Mouse (Mus musculus): ENCODE measurements around the gene Gpr4.

Gene Gpr4

GRCm38 (mm10) chr7:19197985-19198384 is 14.4 kb upstream of the Gpr4 start:
- no peak for DNase-seq

GRCm38 (mm10) chr7:19201660-19202059 is 10.7 kb upstream of the Gpr4 start:
- DNase-seq: no peak

GRCm38 (mm10) chr7:19202065-19202850 is 10.1 kb upstream of the Gpr4 start:
- DNase-seq: no peak

GRCm38 (mm10) chr7:19208201-19208910 is 4.0 kb upstream of the Gpr4 start:
- DNase-seq: no peak

- DNase-seq: no peak
Observed at GRCm38 (mm10) chr7:19208944-19209472, 3.3 kb upstream of the Gpr4 start.

GRCm38 (mm10) chr7:19209494-19209893 is 2.8 kb upstream of the Gpr4 start:
- no peak for DNase-seq

GRCm38 (mm10) chr7:19210010-19210409 is 2.3 kb upstream of the Gpr4 start:
- DNase-seq: no peak

- DNase-seq: no peak
Observed at GRCm38 (mm10) chr7:19211041-19211675, 1.2 kb upstream of the Gpr4 start.

- no peak for DNase-seq
Observed at GRCm38 (mm10) chr7:19213385-19213784, 1.0 kb downstream of the Gpr4 start.

GRCm38 (mm10) chr7:19214369-19214768 is 2.0 kb downstream of the Gpr4 start:
- no peak for DNase-seq

- no peak for DNase-seq
Observed at GRCm38 (mm10) chr7:19214940-19215339, 2.6 kb downstream of the Gpr4 start.

- DNase-seq: no peak
Observed at GRCm38 (mm10) chr7:19217492-19217891, 5.2 kb downstream of the Gpr4 start.

- no peak for DNase-seq
Observed at GRCm38 (mm10) chr7:19217944-19218343, 5.6 kb downstream of the Gpr4 start.

- DNase-seq: no peak
Observed at GRCm38 (mm10) chr7:19220061-19220460, 7.7 kb downstream of the Gpr4 start.

- no peak for DNase-seq
Observed at GRCm38 (mm10) chr7:19222189-19222588, 9.9 kb downstream of the Gpr4 start.

GRCm38 (mm10) chr7:19222875-19223274 is 10.5 kb downstream of the Gpr4 start:
- DNase-seq: no peak

GRCm38 (mm10) chr7:19224933-19225332 is 12.6 kb downstream of the Gpr4 start:
- DNase-seq: no peak

GRCm38 (mm10) chr7:19226817-19227797 is 14.8 kb downstream of the Gpr4 start:
- peak; percentile 45 for DNase-seq

GRCm38 (mm10) chr7:19227883-19228792 is 15.8 kb downstream of the Gpr4 start, which contains the start of gene Opa3:
TSS of gene Opa3 (plus strand) at chr7:19228334.
- peak; percentile 100 for DNase-seq

- DNase-seq: no peak
Observed at GRCm38 (mm10) chr7:19228793-19229148, 16.4 kb downstream of the Gpr4 start.

GRCm38 (mm10) chr7:19229404-19229803 is 17.1 kb downstream of the Gpr4 start:
- DNase-seq: no peak

All from right cerebral cortex, adult 18-20 months (tissue).